Mouse (Mus musculus) C2C12 (cell line): Measurements from ENCODE around the gene Ndufb6.

ENCODE experiments used
- CEBPB ChIP-seq: IDR thresholded peaks from one replicate; pipeline ENCODE4 v1.6.1; 2011; ENCODE audit warnings: low read depth, mild to moderate bottlenecking, control low read depth, moderate library complexity
- CTCF ChIP-seq: IDR thresholded peaks from one replicate; pipeline ENCODE4 v1.5.1; 2011; ENCODE audit not compliant: control insufficient read depth, insufficient read depth, insufficient read length
- MAX ChIP-seq: IDR thresholded peaks from one replicate; pipeline ENCODE4 v1.6.1; 2011; ENCODE audit warnings: mild to moderate bottlenecking, control low read depth

- no peak for TF ChIP-seq CTCF
- TF ChIP-seq MAX: no peak
- no peak for TF ChIP-seq CEBPB
Measured at GRCm38 (mm10) chr4:40236829-40237228, 42.4 kb downstream of the Ndufb6 start.
